Mouse (Mus musculus) ovary, adult 18-20 months (tissue): ENCODE results near the gene BC034090.

ENCODE experiments used
- DNase-seq: peaks from one replicate; pipeline ENCODE4 v3.0.0; 2022; ENCODE audit warnings: low spot score, mixed read lengths

The BC034090 gene

DNA sequence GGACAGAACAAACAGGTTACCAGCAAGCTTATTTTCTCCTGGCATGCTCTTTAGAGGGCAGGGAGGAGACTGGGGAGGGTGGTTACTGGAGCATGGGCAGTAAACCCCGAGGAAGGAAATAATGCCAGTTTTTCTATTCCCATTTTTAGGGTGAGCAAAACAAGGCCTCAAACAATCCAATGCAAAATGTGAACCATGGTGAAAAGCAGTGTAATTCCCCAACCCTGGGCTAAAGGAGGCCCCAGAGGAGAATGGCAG is 1.8 kb downstream of the BC034090 start:
- DNase-seq = no peak

DNA sequence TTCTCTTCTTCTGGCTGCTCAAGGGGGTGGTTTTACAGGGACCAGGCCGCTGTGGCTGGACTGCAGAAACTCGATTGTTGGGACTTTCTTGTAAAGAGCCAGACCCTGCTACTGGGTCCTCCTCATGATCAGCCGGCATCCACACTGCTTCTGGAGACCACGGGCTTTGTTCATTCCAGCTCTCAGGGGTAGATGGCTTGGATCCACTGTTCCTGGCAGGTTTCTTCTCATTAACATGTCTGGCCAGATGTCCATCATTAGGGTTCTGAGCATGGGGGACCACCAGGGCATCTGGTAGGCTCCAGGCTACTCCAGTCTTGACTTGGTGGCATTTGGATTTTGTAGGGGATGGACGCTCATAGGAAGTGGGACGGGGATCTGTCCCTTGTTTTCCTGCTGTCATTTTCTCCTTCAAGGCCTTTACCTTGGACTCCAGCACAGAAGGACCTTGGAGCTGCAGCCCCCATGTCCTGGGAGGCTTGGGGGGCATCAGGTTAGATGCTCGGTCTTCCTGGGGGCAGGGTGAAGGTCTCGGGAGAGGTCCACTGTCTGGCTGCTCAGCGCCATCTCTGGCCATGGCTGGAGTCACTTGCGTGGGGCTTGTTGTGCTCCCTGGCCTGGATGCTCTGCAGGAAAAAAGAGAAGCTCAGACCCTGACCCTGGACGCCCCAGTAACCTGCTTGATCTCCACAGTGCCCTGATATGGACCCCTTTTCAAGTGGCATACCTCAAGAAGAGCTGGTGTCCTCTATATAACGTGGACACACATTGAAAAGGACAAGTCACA is 2.4 kb downstream of the BC034090 start:
- DNase-seq = no peak

DNA sequence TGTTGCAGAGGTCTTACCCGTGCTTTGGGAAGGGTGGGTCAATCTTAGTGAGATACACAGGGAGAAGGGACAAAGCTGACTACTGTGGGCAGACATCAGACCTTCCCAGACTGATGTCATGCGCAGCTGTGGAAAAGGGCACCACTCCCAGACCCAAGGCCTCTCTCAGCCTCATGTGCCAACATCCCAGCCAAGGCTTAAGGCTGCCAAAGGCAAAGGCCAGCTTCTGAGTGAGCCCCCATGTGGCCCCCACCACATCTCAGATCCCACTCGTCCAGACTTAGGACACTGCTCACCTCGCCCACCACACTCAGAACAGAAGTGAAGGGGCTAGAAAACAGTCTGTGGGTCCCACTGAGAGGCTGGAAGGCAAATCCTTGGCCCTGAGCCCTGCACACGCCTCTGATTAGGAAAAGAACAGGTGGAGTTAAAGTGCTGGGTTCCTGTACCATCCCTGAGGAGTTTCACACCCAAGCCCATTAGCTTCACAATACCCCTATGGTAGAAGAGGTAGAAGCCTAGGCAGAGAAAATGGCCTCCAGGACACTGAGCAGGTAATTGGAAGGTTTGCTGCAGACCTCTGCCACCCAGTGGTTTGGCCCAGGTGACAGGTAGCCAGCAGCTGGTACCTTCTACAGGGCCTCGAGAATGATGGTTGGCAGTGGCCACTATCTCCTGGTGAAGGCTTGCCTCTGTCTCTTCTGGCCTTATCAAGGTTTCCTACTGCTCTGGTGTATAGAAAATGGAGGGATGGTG is 4.1 kb downstream of the BC034090 start:
- peak; percentile 48 for DNase-seq

DNA sequence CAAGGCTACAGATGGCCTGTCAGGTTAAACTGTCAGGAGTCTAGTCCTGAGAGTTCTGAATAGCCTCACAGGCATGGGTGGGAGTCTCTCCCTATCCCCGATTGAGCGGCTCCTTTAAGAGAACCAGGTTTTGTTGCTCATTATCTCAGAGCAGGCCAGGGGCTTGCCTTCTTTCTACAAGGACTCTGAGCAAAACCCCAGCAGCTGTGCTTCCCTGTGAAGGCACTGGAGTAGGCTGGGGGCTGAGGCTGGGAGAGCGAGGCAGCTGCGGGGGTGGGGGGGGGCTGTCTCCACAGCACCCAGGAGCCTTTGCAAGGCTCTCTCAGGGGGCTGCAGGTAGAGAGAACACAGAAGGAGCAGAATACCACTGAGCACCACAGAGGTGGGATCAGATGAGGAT is 5.1 kb downstream of the BC034090 start:
- DNase-seq = no peak

DNA sequence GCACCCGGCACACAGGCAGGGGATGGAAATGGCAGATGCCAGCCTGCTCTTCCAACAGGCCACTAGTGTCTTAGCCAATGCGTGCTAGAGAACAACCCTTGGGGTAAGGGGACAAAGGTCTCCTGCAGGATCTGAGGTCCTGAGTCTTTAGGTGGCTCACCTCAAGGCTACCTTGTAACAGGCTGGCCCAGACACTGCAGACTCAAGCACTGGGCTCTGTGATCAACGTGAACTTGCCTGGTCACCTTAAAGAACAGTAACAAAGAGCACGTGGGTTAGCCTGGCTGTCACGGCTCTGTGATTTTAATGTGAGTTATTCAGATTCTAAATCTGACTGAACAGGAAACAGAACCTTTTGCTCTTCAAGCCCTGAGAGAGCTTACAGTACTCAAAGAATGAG is 6.1 kb downstream of the BC034090 start:
- no peak for DNase-seq

DNA sequence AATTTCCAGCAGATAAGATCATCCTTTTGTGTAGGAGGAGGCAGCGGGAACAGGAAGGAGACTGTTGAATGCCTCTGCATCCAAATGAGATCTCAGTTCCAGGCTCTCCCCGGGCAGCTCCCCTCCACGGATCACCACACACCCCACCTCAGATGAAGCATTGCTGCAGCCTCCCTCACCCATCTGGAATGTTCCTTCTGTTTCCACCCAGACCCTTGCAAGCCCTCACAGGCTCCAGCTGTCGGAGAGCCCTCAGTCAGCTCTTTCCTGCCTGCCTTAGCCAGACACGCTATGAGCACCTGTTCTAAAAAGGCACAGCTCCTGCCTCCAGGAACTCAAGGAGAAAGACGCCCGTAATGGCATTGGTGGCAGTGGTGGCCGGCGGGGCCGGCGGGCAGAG is 6.9 kb downstream of the BC034090 start:
- DNase-seq = no peak

DNA sequence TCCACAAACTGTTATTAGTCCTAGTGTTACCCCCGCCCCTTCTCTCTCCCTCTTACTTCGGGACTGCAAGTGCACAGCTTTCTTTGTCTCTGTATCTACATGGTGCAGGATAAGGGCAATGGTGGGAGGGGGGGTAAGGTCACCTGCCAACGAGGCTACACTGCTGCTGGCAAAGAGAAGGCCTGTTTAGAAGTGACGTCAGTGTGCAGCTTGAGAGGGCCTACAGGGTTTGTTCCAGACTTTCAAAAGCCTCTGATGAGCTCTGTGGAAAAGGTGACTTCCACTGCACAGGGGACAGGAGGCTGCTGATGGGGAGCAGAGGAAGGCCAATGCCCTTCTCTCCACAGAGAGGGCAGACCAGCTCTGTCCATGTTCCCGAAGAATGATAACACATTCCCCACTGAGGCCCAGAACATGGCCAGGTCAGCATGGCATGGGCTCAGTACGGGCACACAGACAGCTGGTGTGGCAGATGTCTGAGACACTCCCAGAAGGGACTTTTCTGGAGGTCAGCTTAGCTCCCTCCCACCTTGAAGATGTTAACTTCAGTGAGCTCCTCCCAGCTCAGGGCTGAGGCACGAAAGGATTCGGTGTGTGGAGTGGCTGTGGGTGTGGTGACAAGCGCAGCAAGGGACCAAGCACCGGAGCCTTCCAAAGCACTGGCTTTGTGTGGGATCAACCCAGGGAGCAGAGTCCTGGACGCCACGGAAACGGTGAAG is 7.8 kb downstream of the BC034090 start:
- DNase-seq = no peak

DNA sequence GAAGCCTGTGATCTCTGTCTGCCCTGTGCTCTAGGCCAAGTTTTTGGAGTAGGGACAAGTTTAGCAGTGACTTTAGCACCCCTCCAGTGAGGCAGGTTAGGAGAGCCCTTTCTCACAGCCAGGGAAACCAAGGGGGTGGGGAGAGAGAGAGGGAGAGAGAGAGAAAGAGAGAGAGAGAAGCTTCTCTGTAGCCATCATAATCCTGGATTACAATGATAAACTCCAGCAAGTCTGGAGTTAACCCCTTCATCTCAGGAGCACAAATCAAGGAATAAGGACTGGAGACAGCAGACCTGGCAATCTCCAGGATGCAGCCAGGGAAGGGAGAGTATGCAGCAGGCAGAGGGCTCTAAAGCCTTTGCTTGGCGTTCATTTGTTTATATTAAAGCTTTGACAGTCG is 8.6 kb downstream of the BC034090 start:
- no peak for DNase-seq

DNA sequence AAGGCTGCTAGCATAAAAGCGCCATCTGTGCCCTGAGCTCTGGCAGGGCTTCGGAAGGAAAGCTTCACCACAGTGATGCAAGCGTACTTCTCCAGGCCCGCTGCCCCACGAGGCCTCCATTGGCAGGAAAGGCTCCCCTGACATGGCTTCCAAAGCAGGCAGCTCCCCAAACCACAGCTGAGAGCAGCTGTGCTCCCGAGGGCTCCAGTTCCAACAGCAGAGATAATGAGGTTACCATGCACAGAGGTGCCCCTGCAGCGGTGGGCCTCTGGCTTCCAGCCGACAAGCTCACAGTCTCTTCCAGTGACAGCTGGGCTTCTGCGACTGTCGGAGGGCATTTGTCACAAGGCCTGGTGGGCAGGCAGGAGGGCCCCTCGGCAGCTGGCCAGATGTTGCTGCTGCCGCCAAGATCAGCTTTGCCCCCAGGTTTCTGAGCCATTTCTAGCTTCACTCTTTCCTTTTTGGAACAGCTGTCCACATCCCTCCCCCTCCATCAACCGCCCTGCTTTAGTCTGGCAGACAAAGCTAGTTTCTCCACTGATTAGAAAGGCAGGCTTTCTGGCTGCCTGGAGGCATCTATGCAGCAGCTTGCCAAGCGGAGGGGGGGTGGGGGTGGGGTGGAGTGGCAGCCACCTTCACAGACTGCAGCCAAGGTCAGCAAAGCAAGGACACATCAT is 10.2 kb downstream of the BC034090 start:
- peak; percentile 68 for DNase-seq

DNA sequence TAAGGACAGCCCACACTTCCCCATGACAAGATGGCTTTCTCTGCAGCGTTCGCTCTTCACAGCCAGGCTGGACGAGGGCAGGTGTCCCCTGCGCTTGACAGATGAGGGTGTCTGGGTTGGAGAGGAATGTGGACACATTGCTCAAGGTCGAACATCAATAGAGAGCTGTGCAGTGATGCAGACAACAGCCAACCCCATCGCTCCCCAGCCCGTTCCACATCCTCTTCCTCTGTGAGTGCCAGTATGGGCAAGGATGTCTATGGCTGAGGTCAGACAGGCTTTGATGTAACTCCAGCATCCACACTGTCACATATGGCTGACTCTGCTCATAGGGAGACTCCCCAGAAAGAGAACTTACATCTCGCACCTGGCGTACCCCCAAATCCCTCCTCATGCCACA is 10.9 kb downstream of the BC034090 start:
- no peak for DNase-seq

DNA sequence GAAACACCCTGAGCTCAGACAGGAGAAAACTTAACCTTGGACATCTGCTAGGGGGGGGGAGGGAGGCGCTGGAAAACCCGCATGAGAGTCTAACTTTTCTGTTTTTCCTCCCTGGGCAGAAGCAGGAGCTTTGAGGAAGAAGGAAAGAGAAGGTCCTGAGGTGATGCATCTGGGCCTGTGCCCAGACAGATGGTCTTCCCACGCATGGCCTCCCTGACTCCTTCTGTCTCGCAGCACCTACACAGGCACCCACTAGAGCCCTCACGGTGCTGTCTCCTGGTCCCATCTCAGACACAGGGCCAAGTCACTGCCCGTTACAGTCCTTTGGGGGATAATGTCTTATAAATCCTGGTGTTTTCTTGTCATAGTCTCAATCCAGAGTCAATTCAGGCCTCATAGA is 11.5 kb downstream of the BC034090 start:
- DNase-seq = no peak

DNA sequence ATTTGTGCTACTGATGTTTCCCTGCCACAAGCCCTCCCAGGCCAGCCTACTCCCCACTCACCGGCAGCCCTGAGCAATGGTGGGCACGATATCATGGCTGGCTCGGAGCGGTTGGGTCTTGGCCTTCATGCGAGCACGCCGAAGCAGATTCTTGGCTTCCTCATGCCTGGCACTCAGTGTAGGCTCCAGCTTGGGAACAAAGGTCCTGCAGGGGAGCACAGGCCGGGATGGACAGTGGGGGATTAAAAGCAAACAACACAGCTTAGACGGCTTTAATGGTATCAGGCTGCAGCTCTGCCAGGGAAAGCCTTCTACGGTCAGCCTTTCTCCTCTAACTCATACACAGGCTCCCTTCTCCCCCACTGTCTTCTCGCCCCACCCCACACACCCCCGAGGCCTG is 11.9 kb downstream of the BC034090 start:
- DNase-seq = no peak

DNA sequence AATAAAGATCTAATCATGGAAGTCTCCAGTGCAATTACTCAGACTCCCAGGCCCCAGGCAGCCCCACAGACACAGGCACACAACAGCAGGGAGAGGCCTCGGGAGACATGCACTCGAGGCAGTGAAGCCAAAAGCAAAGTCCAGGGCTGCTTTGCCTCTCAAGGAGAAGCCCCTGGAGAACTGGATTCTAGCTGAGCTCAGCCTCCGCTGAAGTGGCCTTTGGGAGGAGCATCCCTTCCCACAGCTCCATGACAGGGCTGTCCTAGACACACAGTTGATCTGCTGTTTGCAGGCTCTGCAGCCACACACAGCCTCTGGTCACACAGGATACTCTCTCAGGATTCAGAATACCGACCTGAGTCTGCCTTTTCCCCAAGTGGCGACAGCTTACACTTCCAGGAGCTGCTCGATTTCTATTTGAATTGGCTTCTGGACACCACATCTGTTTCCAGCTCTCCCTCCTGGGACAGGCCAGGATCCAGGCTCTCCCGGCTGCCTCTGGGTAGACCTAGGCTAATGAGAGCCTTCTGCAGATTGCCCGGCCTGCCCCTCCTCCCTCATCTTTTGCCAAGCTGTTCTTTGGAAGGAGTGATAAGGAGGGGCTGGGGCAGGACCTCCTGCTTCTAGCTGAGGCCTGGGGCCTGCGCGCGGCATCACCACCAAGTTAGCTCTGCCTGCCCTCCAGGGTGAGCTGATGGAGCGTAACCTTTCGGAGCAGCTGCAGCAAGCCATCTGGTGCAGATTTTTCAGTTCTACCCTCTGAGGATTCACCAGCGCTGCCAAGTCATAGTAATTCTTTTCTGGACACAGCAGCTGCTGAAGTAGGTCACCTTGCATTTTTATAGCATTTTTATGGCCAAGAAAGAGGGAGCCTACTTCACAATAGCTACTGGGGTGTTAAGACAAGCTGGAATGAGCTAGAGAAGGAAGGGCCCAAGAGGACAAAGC is 14.5 kb downstream of the BC034090 start:
- DNase-seq = no peak

DNA sequence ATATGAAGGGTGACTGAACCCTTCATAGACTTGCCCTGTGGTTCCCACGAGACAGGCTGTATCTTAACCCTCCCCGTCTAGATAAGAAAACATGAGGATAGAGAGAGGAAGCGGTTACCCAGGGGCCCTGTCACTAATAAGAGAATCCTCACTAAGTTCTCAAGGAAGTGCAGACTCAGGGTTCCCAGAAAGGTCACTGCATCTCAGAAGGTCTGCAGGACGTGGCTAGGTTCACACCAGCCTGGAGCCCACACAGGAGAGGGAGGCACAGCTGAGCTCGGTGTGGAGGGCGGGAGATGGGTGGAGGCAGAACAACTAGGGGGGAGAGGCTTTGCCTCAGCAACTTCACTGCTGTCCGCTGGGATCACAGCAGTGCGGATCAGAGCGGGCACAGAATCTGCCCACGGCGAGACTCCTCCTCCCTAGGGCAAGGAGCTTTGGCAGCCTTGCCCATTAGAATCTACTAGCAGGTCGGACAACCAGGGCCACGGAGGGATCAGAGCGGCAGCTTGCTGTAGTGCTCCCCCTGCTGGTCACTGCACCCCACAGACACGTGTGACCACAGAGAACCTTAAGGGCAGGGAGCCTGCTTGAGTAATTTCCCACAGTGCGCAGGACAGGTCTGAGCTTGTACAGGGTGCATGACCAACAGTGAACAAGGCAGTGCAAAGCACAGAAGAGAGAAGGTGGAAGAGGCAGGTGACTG is 20.2 kb downstream of the BC034090 start:
- DNase-seq = peak; percentile 72

DNA sequence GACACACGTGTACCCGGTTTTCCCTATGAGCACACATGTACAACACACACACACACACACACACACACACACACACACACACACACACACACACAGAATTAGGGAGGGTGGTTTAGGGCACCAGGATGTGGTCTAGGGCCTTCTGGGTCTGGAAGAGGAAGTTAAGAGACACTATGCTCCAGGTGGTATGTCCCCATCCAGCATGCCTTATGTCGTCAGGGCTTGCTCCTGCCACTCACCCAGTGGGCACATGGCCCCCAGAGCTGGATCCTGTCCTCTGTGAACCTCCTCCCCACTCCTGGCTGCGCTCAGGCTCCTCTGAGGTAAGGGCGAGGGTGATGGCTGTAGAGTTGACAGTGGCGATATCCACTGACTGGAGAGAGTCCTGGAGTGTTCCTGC is 21.2 kb downstream of the BC034090 start:
- DNase-seq = no peak

DNA sequence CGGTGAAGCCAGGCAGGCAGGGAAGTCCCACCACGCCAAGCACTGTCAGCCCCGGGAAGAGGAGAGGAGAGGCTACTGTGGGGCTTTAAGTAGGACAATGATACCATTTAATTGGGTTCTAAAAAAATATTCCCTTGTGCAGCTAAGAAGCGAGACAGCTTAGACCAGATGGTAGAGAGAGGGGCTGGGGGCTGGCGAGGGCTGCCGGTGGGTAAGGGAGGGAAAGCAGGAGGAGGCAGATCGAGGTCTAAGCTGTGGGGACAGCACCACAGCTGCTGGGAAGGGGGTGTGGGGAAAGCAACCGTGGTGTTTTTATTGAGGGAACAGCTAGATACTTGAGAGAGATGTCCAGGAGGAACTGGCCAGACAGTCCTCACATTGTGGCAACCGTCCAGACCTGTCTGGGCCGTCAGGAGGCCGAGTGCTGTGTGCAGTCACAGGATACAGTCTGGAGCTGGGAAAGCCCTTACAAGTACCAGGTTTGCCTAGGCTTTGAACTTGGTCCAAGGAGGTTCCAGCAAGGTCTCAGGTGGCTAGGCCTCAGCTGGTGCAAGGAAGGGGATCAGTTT is 22.1 kb downstream of the BC034090 start:
- no peak for DNase-seq

DNA sequence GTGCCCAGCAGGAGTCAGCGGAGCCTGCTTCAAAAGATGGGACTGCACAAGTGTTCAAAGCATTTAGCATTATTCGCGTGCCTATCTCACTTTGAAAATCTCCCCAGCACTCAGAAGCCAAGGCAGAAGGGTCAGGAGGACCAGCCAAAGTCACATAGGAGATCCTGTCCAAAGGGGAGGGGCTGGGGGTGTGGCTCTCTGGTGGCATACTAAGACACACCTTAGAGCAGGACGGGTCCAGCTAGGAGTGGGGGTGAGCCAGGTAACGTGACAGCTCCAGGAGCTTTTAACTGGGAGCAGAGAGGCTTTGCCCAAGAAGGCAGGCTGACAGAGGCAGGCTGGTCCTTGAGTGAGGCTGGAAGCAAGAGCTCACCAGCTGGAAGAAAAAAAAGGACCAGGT is 25.3 kb downstream of the BC034090 start:
- DNase-seq = no peak

DNA sequence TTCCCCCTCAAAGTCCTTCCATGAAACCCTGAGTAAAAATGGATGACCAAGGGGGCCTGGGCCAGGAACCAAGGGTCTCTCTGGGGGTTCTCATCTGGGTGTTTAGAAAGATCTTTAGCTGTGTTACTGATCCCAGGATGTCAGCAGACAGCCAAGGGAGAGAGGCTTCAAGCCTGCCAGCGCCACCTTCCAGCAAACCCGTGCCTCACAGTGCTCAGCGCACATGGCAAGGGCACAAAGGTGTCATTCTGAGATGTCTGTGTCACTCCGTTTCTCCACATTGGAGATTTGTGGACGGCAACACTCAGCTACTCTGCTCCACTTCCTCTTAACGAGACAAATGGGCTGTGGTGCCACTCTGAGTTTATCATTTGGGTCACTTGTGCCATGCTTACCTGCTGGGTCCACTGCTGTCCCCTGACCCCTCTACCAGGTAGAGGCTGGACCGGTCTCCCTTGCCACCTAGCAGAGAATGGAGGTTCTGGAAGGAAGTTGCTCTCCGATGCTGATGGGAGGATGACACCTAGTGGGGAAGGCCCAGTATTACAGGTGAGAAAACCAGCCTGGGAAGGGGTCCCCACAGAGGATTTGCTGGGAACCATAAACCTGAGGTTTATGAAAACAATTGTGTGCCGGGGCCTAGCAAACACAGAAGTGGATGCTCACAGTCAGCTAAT is 26.2 kb downstream of the BC034090 start:
- DNase-seq = no peak

DNA sequence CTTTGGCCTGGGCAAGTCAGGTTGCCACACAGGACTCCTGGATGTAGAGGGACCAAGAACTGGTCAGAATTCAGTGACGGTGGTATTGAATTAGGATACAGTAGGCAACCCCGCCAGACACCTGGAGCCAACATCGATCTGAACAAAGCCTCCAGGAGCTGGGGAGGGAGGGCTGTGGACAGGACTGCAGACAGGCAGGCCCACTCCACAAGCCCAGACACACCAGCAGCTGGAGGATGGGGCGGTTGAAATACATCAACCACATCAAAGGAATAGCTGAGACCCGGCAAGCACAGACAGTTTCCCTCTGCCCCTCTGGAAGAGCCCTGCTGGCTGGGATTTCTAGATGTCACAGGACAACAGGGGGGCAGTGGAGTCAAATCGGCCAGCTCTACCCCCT is 27.4 kb downstream of the BC034090 start:
- DNase-seq = no peak

DNA sequence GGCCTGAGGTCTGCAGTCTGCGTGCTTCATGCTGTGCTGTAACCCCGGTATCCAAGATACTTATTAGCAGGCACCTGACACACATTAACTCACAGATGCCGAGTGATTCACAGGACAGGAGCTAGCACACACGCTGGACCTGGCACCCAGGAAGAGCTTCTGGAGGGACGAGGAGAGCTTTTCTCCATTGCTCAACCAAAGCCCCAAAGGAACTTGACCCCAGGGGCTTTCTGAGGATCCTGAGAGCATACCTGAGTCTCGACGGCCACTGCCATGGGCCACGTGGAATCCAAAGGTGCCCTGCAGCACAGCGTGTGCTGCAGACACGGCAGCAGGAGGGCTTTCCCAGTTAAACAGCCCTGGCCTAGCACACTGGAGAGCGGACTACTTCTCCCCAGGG is 27.9 kb downstream of the BC034090 start:
- no peak for DNase-seq
